Mouse (Mus musculus) embryonic facial prominence, embryonic 12.5 days (tissue): Measurements from ENCODE around the gene Nfatc3. TPM values are rescaled to one million over a fixed set of nuclear protein-coding genes. Genes with fewer than 3 reads are reported as not detected.

Experiments
- ATAC-seq: fragments of 200-750 bp; cut with Nextera tagmentation; 2 replicates; pipeline ENCODE4 v1.8.0; 2017; ENCODE audit not compliant: insufficient number of reproducible peaks, insufficient read depth, low FRiP score, low TSS enrichment
- H3K27ac ChIP-seq: fragments of 300-500 bp; sonication (generic); 2 replicates; pipeline ENCODE4 v1.5.1; 2016; ENCODE audit warnings: mild to moderate bottlenecking
- H3K27me3 ChIP-seq: fragments of 300-500 bp; sonication (generic); 2 replicates; pipeline ENCODE4 v1.6.1; 2016; ENCODE audit warnings: mild to moderate bottlenecking, moderate library complexity
- H3K36me3 ChIP-seq: fragments of 300-500 bp; sonication (generic); 2 replicates; pipeline ENCODE4 v1.6.1; 2016; ENCODE audit warnings: mild to moderate bottlenecking
- H3K4me1 ChIP-seq: fragments of 300-500 bp; sonication (generic); 2 replicates; pipeline ENCODE4 v1.6.1; 2016
- H3K4me2 ChIP-seq: fragments of 300-500 bp; sonication (generic); replicated peaks from 2 replicates; pipeline ENCODE4 v1.6.1; 2016; ENCODE audit warnings: mild to moderate bottlenecking, moderate library complexity
- H3K4me3 ChIP-seq: fragments of 300-500 bp; sonication (generic); 2 replicates; pipeline ENCODE4 v1.5.1; 2016; ENCODE audit warnings: mild to moderate bottlenecking
- H3K9ac ChIP-seq: fragments of 300-500 bp; sonication (generic); 2 replicates; pipeline ENCODE4 v1.6.1; 2016; ENCODE audit warnings: mild to moderate bottlenecking, moderate library complexity
- H3K9me3 ChIP-seq: fragments of 300-500 bp; sonication (generic); 2 replicates; pipeline ENCODE4 v1.6.1; 2016; ENCODE audit warnings: mild to moderate bottlenecking, moderate library complexity
- WGBS: fragments of 180-500 bp; shearing (Covaris S2); methylation state at CpG from one replicate; pipeline ENCODE4 v1.1.7; 2016; 5-methylcytosine and 5-hydroxymethylcytosine counted together
- polyA plus RNA-seq: library from polyadenylated mRNA; unstranded; fragments of >200 nt; fragmentation: Nextera tagmentation; extraction: Ambion mirVana; gene quantifications from 2 replicates; pipeline ENCODE4 v1.2.1, GENCODE M21; 2016

The Nfatc3 gene
- polyA plus RNA-seq, 1 experiment from 2014 or later: 9.3 TPM

GRCm38 (mm10) chr8:106169934-106170480 is 111.4 kb downstream of the Nfatc3 start:
- Histone ChIP-seq H3K27me3 (no peaks in the 10 kb centered on the region), H3K36me3 (no peaks in the 10 kb centered on the region), H3K4me1 (peaks cover 9% of the 10 kb centered on the region; the same call in 1 of the 2 replicates), H3K9ac (peak overlapping the region; percentile 82), H3K27ac (no peak overlapping the region), H3K9me3 (no peaks in the 10 kb centered on the region), H3K4me2 (peak overlapping the region; percentile 91), H3K4me3 (peak overlapping the region; percentile 91)
- WGBS: 52% methylated on average over 6 of the region's 6 CpGs
- no peak for ATAC-seq

- H3K9ac ChIP-seq: no peak overlapping the region
- peaks cover 14% of the 10 kb centered on the region; the same call in 1 of the 2 replicates for H3K4me1 ChIP-seq
- H3K4me2 ChIP-seq: no peak overlapping the region
- H3K4me3 ChIP-seq: no peak overlapping the region
- H3K27me3 ChIP-seq: no peaks in the 10 kb centered on the region
- no peaks in the 10 kb centered on the region for H3K36me3 ChIP-seq
- H3K9me3 ChIP-seq: no peaks in the 10 kb centered on the region
- no peak overlapping the region for H3K27ac ChIP-seq
- 91% methylated on average over 3 of the region's 3 CpGs for WGBS
- ATAC-seq: no peak
These were observed 114.9 kb downstream of the Nfatc3 start for GRCm38 (mm10) chr8:106173566-106173965.

- Histone ChIP-seq H3K9me3 (no peaks in the 10 kb centered on the region), H3K4me2 (no peak overlapping the region), H3K9ac (no peak overlapping the region), H3K27me3 (no peaks in the 10 kb centered on the region), H3K36me3 (peaks cover 6% of the 10 kb centered on the region; the same call in 1 of the 2 replicates), H3K4me3 (no peak overlapping the region), H3K27ac (no peak overlapping the region), H3K4me1 (peaks cover 5% of the 10 kb centered on the region; the same call in 1 of the 2 replicates)
- 31% methylated on average over 1 of the region's 1 CpGs for WGBS
- no peak for ATAC-seq
These were observed 118.3 kb downstream of the Nfatc3 start for GRCm38 (mm10) chr8:106176891-106177290.

GRCm38 (mm10) chr8:106177594-106177993 is 119.0 kb downstream of the Nfatc3 start:
- Histone ChIP-seq H3K9ac (no peak overlapping the region), H3K9me3 (no peaks in the 10 kb centered on the region), H3K4me3 (no peak overlapping the region), H3K27ac (no peak overlapping the region), H3K27me3 (no peaks in the 10 kb centered on the region), H3K4me1 (peaks cover 5% of the 10 kb centered on the region; the same call in 1 of the 2 replicates), H3K36me3 (peaks cover 6% of the 10 kb centered on the region; the same call in 1 of the 2 replicates), H3K4me2 (no peak overlapping the region)
- ATAC-seq: no peak
- 88% methylated on average over 1 of the region's 1 CpGs for WGBS

DNA sequence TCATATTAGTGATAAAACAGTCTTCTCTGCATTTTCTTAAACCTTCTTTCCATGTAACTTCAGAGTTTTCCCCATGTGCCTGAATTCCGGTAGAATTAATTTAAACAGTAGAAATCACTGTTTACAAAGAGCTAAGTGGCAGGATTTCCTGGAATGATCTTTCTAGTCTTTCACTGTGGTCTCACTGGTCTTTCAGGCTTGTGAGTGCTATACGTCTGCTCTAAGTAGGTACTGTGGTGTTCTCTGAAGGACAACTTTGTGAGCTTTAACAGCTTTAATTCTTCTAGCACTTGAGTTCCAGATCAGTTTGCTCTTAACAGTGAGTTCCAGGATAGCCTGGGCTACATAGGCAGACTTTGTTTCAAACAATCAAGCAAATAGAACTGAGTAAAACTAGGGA is 119.8 kb downstream of the Nfatc3 start:
- peaks cover 5% of the 10 kb centered on the region; the same call in 1 of the 2 replicates for H3K4me1 ChIP-seq
- no peaks in the 10 kb centered on the region for H3K9me3 ChIP-seq
- no peak overlapping the region for H3K4me3 ChIP-seq
- no peaks in the 10 kb centered on the region for H3K27me3 ChIP-seq
- 57% methylated on average over 2 of the region's 2 CpGs for WGBS
- no peak overlapping the region for H3K9ac ChIP-seq
- no peak overlapping the region for H3K27ac ChIP-seq
- H3K36me3 ChIP-seq: peaks cover 6% of the 10 kb centered on the region; the same call in 1 of the 2 replicates
- H3K4me2 ChIP-seq: no peak overlapping the region
- ATAC-seq: no peak

Other genes with a start within 250 kb of the Nfatc3 start
- 14.9 and 16.0 TPM in 2 replicates for gene Ranbp10, start 231.5 kb upstream of the Nfatc3 start, polyA plus RNA-seq
- 0.43 TPM in 1 of 2 replicates, not detected in the other for gene Tsnaxip1, start 231.1 kb upstream of the Nfatc3 start, polyA plus RNA-seq
- gene Cenpt, start 205.6 kb upstream of the Nfatc3 start, polyA plus RNA-seq: 59.8 and 60.6 TPM in 2 replicates
- gene Thap11, start 203.7 kb upstream of the Nfatc3 start, polyA plus RNA-seq: 84.6 and 86.8 TPM in 2 replicates
- 228 and 268 TPM in 2 replicates for gene Nutf2, start 198.3 kb upstream of the Nfatc3 start, polyA plus RNA-seq
- 70.5 and 72.6 TPM in 2 replicates for gene Edc4, start 178.0 kb upstream of the Nfatc3 start, polyA plus RNA-seq
- 0.65 and 1.1 TPM in 2 replicates for gene Nrn1l, start 165.3 kb upstream of the Nfatc3 start, polyA plus RNA-seq
- 42.5 and 44.8 TPM in 2 replicates for gene Pskh1, start 158.4 kb upstream of the Nfatc3 start, polyA plus RNA-seq
- gene Ctrl, start 125.0 kb upstream of the Nfatc3 start, polyA plus RNA-seq: 1.9 and 2.2 TPM in 2 replicates
- gene Psmb10, start 120.4 kb upstream of the Nfatc3 start, polyA plus RNA-seq: 22.9 and 31.7 TPM in 2 replicates
- gene Lcat, start 115.5 kb upstream of the Nfatc3 start, polyA plus RNA-seq: 2.3 and 3.0 TPM in 2 replicates
- gene Slc12a4, start 92.7 kb upstream of the Nfatc3 start, polyA plus RNA-seq: 44.3 and 48.2 TPM in 2 replicates
- gene Dpep3, start 79.4 kb upstream of the Nfatc3 start, polyA plus RNA-seq: not detected in 2 replicates
- 25.3 and 26.6 TPM in 2 replicates for gene Dus2, start 67.5 kb upstream of the Nfatc3 start, polyA plus RNA-seq
- gene Dpep2nb, start 52.9 kb upstream of the Nfatc3 start, polyA plus RNA-seq: not detected in 2 replicates
- gene Ddx28, start 47.0 kb upstream of the Nfatc3 start, polyA plus RNA-seq: 21.6 and 22.6 TPM in 2 replicates
- gene Esrp2, start 78.1 kb downstream of the Nfatc3 start, polyA plus RNA-seq: 10.4 and 11.3 TPM in 2 replicates
- 18.2 and 18.4 TPM in 2 replicates for gene Pla2g15, start 91.6 kb downstream of the Nfatc3 start, polyA plus RNA-seq
- gene Slc7a6, start 110.0 kb downstream of the Nfatc3 start, polyA plus RNA-seq: 52.8 and 66.5 TPM in 2 replicates
- 41.7 and 43.4 TPM in 2 replicates for gene Slc7a6os, start 152.1 kb downstream of the Nfatc3 start, polyA plus RNA-seq
- 56.9 and 57.3 TPM in 2 replicates for gene Prmt7, start 152.1 kb downstream of the Nfatc3 start, polyA plus RNA-seq